Mouse (Mus musculus): ENCODE data around the gene Grip2. TPM values are rescaled to one million over a fixed set of nuclear protein-coding genes. Genes with fewer than 3 reads are reported as not detected.

The Grip2 gene
- total RNA-seq, 2 experiments from 2014 or later, result 10.2 to 21.4 TPM

Other genes starting within 250 kb of the Grip2 start
- 100 to 1,000 TPM; 160 to 173 TPM for gene Slc6a6, start 143.2 kb downstream of the Grip2 start, total RNA-seq (2021)
- 10 to 100 TPM; 11.4 to 14.0 TPM for gene Ccdc174, start 50.8 kb upstream of the Grip2 start, total RNA-seq (2021)
- 1 to 10 TPM in 1 of 2 experiments, under 1 TPM in 1; 0.67 to 1.1 TPM for gene 4930590J08Rik, start 75.6 kb upstream of the Grip2 start, total RNA-seq (2021)
- 10 to 100 TPM; 34.1 to 38.2 TPM for gene Fgd5, start 151.6 kb upstream of the Grip2 start, total RNA-seq (2021)